Mouse (Mus musculus): ENCODE results near the gene Lemd1. TPM values are rescaled to one million over a fixed set of nuclear protein-coding genes. Genes with fewer than 3 reads are reported as not detected.
"Not testable (repeated sequence)": the region's sequence is repeated elsewhere in the genome, so short reads cannot be mapped to it uniquely, and the experiment has no call there.

Gene Lemd1
- polyA plus RNA-seq, 1 experiment from 2014 or later: not detected

GRCm38 (mm10) chr1:132153086-132153690, 38.0 kb upstream of the Lemd1 start:
- Histone ChIP-seq H3K27ac (no peak overlapping the region), H3K36me3 (no peaks in the 10 kb centered on the region), H3K27me3 (replicated peaks) (peaks cover 8% of the 10 kb centered on the region), H3K9ac (no peak overlapping the region), H3K4me1 (peaks cover 10% of the 10 kb centered on the region; the same call in 1 of the 2 replicates), H3K4me3 (no peak overlapping the region), H3K4me2 (no peak overlapping the region), H3K9me3 (replicated peaks) (no peaks in the 10 kb centered on the region)
- WGBS (ENCODE audit: insufficient replicate concordance): 60% methylated on average over 15 of the region's 15 CpGs
- no peak for ATAC-seq

- Histone ChIP-seq H3K9ac (no peak overlapping the region), H3K4me1 (peaks cover 10% of the 10 kb centered on the region; the same call in 1 of the 2 replicates), H3K4me2 (no peak overlapping the region), H3K9me3 (replicated peaks) (no peaks in the 10 kb centered on the region), H3K36me3 (no peaks in the 10 kb centered on the region), H3K27me3 (replicated peaks) (peaks cover 13% of the 10 kb centered on the region), H3K27ac (no peak overlapping the region), H3K4me3 (no peak overlapping the region)
- 36% methylated on average over 8 of the region's 8 CpGs for WGBS (ENCODE audit: insufficient replicate concordance)
- ATAC-seq: no peak
These were observed 37.5 kb upstream of the Lemd1 start for GRCm38 (mm10) chr1:132153691-132154090.

- Histone ChIP-seq H3K4me2 (peak overlapping the region; percentile 40), H3K4me1 (no peaks in the 10 kb centered on the region), H3K9ac (no peak overlapping the region), H3K4me3 (peak overlapping the region; percentile 15; the same call in 1 of the 2 replicates), H3K27ac (no peak overlapping the region), H3K9me3 (replicated peaks) (no peaks in the 10 kb centered on the region), H3K36me3 (no peaks in the 10 kb centered on the region), H3K27me3 (replicated peaks) (peaks cover 29% of the 10 kb centered on the region)
- WGBS (ENCODE audit: insufficient replicate concordance): 10% methylated on average over 6 of the region's 6 CpGs
- 0 out of 2 replicates have a peak, but pooled peaks have one; percentile 25 for ATAC-seq
These were observed 35.5 kb upstream of the Lemd1 start for GRCm38 (mm10) chr1:132155737-132156136.

GRCm38 (mm10) chr1:132157016-132157781, 34.0 kb upstream of the Lemd1 start:
- H3K4me2 ChIP-seq: no peak overlapping the region
- WGBS (ENCODE audit: insufficient replicate concordance): 21% methylated on average over 14 of the region's 14 CpGs

GRCm38 (mm10) chr1:132157808-132158207, 33.4 kb upstream of the Lemd1 start:
- Histone ChIP-seq H3K9me3 (replicated peaks) (no peaks in the 10 kb centered on the region), H3K27ac (no peak overlapping the region), H3K4me1 (no peaks in the 10 kb centered on the region), H3K36me3 (no peaks in the 10 kb centered on the region), H3K9ac (no peak overlapping the region), H3K4me2 (no peak overlapping the region), H3K27me3 (replicated peaks) (peaks cover 40% of the 10 kb centered on the region), H3K4me3 (no peak overlapping the region)
- WGBS (ENCODE audit: insufficient replicate concordance): 33% methylated on average over 7 of the region's 7 CpGs
- no peak for ATAC-seq

More at GRCm38 (mm10) chr1:132157016-132157781, 34.0 kb upstream of the Lemd1 start:
- no peaks in the 10 kb centered on the region for H3K36me3 ChIP-seq
- H3K27ac ChIP-seq: no peak overlapping the region
- H3K9me3 ChIP-seq (replicated peaks): no peaks in the 10 kb centered on the region
- no peak overlapping the region for H3K9ac ChIP-seq
- no peak for ATAC-seq
- H3K4me1 ChIP-seq: no peaks in the 10 kb centered on the region
- H3K4me3 ChIP-seq: no peak overlapping the region
- H3K27me3 ChIP-seq (replicated peaks): peaks cover 39% of the 10 kb centered on the region

GRCm38 (mm10) chr1:132158741-132159140, 32.5 kb upstream of the Lemd1 start:
- no peaks in the 10 kb centered on the region for H3K4me1 ChIP-seq
- H3K27ac ChIP-seq: no peak overlapping the region
- no peak overlapping the region for H3K4me3 ChIP-seq
- WGBS (ENCODE audit: insufficient replicate concordance): 25% methylated on average over 1 of the region's 2 CpGs
- H3K4me2 ChIP-seq: no peak overlapping the region
- H3K36me3 ChIP-seq: no peaks in the 10 kb centered on the region
- H3K9me3 ChIP-seq (replicated peaks): no peaks in the 10 kb centered on the region
- no peak for ATAC-seq
- H3K27me3 ChIP-seq (replicated peaks): peaks cover 48% of the 10 kb centered on the region
- H3K9ac ChIP-seq: no peak overlapping the region

GRCm38 (mm10) chr1:132159681-132160080, 31.6 kb upstream of the Lemd1 start:
- Histone ChIP-seq H3K4me3 (no peak overlapping the region), H3K27me3 (replicated peaks) (peaks cover 55% of the 10 kb centered on the region), H3K9ac (no peak overlapping the region), H3K4me2 (no peak overlapping the region), H3K4me1 (no peaks in the 10 kb centered on the region), H3K9me3 (replicated peaks) (no peaks in the 10 kb centered on the region), H3K27ac (no peak overlapping the region), H3K36me3 (no peaks in the 10 kb centered on the region)
- 42% methylated on average over 4 of the region's 4 CpGs for WGBS (ENCODE audit: insufficient replicate concordance)
- no peak for ATAC-seq

GRCm38 (mm10) chr1:132161211-132161880, 29.9 kb upstream of the Lemd1 start:
- H3K9me3 ChIP-seq (replicated peaks): no peaks in the 10 kb centered on the region
- H3K4me3 ChIP-seq: no peak overlapping the region
- no peak overlapping the region for H3K27ac ChIP-seq
- H3K9ac ChIP-seq: no peak overlapping the region
- peaks cover 62% of the 10 kb centered on the region for H3K27me3 ChIP-seq (replicated peaks)
- H3K4me1 ChIP-seq: no peaks in the 10 kb centered on the region
- no peak overlapping the region for H3K4me2 ChIP-seq
- no peak for ATAC-seq
- H3K36me3 ChIP-seq: no peaks in the 10 kb centered on the region
- 60% methylated on average over 7 of the region's 7 CpGs for WGBS (ENCODE audit: insufficient replicate concordance)

GRCm38 (mm10) chr1:132162618-132163017, 28.6 kb upstream of the Lemd1 start:
- peaks cover 63% of the 10 kb centered on the region for H3K27me3 ChIP-seq (replicated peaks)
- ATAC-seq: not testable (repeated sequence)

GRCm38 (mm10) chr1:132164780-132165518, 26.3 kb upstream of the Lemd1 start:
- Histone ChIP-seq H3K27ac (no peak overlapping the region), H3K9me3 (replicated peaks) (no peaks in the 10 kb centered on the region), H3K27me3 (replicated peaks) (peaks cover 61% of the 10 kb centered on the region), H3K9ac (no peak overlapping the region), H3K4me3 (no peak overlapping the region), H3K4me2 (no peak overlapping the region), H3K4me1 (peaks cover 8% of the 10 kb centered on the region), H3K36me3 (no peaks in the 10 kb centered on the region)
- ATAC-seq: no peak
- WGBS (ENCODE audit: insufficient replicate concordance): 26% methylated on average over 13 of the region's 13 CpGs

More at GRCm38 (mm10) chr1:132162618-132163017, 28.6 kb upstream of the Lemd1 start:
- H3K4me3 ChIP-seq; H3K9me3 ChIP-seq (replicated peaks); H3K36me3 ChIP-seq; H3K4me1 ChIP-seq; H3K9ac ChIP-seq; H3K4me2 ChIP-seq; H3K27ac ChIP-seq: not testable (repeated sequence)
- 29% methylated on average over 9 of the region's 9 CpGs for WGBS (ENCODE audit: insufficient replicate concordance)

GRCm38 (mm10) chr1:132165859-132166258, 25.4 kb upstream of the Lemd1 start:
- Histone ChIP-seq H3K9me3 (replicated peaks) (no peaks in the 10 kb centered on the region), H3K27ac (no peak overlapping the region), H3K27me3 (replicated peaks) (peaks cover 63% of the 10 kb centered on the region), H3K4me3 (no peak overlapping the region), H3K4me1 (peaks cover 8% of the 10 kb centered on the region), H3K9ac (no peak overlapping the region), H3K36me3 (no peaks in the 10 kb centered on the region), H3K4me2 (no peak overlapping the region)
- WGBS (ENCODE audit: insufficient replicate concordance): 38% methylated on average over 3 of the region's 3 CpGs
- no peak for ATAC-seq

Measured in liver, embryonic 12.5 days (tissue).